Mouse (Mus musculus) regulatory T cell (primary cell): ENCODE measurements around the gene Vti1b.
"Not testable (repeated sequence)": the region's sequence is repeated elsewhere in the genome, so short reads cannot be mapped to it uniquely, and the experiment has no call there.

ENCODE experiments used
- in situ Hi-C: fragments of 300-600 bp; cut with MboI, MseI; formaldehyde crosslinking; loops from one replicate; pipeline ENCODE4 v1.15.1; 2025; ENCODE audit warnings: high pct_unique_total_duplicates

The Vti1b gene

DNA sequence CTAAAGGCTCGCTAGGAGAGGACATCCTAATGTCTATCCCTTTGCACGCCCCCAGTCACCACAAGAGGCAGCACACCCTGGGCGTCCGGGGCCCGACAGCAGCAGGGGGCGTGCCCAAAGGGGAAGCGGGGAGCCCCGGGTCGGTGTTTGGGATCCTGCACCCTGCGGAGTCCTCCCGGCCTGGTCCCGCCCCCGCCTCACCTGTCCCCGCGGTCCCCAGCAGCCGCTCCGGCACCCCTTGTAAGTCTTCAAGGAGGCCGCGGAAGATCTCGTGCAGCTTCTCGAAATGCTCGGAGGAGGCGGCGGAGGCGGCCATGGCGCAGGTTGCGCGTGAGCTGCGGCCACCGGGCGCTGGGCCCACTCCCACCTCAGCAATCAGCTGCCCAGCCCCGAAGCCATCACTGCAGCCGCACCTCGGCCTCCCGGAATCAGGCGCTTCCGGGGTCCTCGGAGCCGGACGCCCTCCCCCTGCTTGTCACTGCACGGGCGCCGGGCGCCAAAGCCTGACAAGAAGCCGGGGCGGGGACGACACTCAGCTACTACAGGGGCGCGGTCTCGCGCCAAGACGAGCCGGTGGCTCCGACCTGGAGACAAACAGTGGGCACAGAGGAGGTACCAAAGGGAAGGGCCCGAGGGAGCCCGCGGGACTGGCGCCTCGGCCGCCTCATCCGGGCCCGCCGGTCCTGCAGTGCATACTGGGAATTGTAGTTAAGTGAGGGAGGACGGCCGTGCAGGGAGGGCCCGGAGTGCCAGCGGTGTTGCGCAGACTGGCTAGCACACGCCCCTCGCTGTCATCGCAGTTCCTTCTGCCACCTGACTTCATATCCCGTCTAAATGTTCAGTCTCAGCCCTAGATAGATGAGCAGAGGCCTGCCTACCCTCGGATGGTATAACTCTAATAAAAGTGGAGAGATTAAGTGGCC lies at the start of gene Vti1b:
Gene Vti1b, minus strand, starts transcription at position 649 of the 923 bp plus-strand sequence.
- in situ Hi-C loops = no loop called here

DNA sequence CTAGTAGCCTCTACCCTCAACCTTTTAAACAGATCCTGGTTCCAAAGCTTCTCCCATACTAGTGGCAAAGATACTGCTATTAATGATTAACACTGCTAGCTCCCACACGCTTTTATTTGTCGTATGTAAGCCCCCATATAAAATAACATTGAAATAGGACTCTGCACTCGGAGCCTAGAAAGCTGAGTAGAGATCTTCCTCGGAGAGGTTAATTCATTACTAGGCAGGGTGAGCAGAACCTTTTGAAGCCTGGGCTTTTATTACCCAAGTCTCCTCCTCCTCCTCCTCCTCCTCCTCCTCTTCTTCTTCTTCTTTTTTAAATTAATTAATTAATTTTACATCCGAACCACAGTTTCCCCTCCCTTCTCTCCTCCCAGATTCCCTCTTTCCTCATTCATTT lies 45.0 kb upstream of the Vti1b start:
- in situ Hi-C loops = no loop called here

DNA sequence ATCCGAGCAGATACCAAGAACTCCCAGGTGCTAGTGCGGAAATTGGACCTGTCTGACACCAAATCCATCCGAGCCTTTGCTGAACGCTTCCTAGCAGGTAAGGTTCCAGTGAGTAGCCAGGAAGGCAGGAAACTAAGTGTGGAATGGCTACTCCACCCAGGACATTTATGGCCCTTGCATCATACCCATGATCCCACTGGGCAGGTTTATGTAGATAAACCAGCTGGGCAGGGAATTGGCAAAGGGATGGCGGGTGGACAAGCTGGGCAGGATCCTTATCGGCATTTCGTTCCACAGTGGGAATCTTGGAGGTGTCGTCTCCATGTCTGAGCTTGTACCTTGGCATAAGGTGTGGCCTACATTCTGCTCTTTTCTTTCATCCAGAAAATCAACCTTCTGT lies 39.0 kb upstream of the Vti1b start:
- in situ Hi-C loops = no loop called here

DNA sequence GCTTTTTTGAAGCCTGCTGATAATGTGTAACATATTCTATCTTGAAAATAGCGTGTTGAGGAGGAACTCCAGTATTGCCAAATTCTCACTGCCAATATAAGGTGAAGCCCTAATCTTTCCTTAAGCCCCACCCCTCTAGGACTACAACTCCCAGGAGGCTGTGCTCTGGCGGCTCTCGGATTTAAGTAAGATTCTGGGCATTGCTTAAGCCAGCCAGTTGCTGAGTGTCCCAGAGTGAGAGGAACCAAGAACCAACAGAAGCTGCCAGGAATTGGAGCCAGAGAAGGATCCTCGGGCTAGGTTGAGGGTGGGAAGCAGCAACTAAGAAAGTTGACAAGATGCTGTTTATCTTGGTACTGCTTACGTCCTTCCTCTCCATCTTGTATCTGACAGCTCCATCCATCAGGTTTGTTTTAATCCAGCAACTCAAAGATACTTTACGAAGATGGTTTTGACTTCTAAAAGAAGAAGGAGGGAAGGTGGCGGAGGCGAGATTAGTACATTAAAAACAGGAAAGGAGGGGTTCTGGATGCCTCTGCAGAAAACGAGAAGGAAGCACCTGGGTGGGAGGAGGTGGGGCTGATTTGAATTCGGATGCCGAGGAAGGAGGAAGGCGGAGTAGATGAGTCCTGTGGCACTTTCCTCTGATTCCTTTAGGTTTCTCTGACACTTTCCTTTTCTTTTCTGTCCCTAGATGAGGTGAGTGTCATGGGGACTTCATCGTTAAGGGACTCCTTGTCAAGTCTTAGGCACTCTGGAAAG lies 36.4 kb upstream of the Vti1b start, which contains the start of gene Rdh12:
Gene Rdh12, plus strand, starts transcription at position 212 of the 762 bp plus-strand sequence.
- in situ Hi-C loops = loop anchor here (10.0 kb wide), 1 partner anchor 1494 kb away; no protein-coding TSS in a partner anchor

DNA sequence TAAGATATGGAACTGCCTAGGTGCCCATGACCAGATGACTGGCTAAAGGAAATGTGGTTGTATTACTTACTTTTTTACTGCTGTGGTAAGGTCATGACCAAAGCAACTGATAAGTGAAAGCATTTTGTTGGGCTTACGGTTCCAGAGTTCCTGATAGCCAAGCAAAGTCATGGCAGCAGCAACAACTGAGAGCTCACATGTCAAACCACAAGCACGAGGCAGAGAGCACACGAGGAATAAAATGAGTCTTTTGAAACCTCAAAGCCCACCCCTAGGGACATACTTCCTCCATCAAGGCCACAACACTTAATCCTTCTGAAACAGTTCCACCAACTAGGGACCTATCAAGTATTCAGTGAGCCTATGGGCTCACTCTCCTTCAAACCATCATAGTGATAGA lies 29.4 kb upstream of the Vti1b start:
- in situ Hi-C loops = loop anchor here (10.0 kb wide), 1 partner anchor 1487 kb away; no protein-coding TSS in a partner anchor

DNA sequence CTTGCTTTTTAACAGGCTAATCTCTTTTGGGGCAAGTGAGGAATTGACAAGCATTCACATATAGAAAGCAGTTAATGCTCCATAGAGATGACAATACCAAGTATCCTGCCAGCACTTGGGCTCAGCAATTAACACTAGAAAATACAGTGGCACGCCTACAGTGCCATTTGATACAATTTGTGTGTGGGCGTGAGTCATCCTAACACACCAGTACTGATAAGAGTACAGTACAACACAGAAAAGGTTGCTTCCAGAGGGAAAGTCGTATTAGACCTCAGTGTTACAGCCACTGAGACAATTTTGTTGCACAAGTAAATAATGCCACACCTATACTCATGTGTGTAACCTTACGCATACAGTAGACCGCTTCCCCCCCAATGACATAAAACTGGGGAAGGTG lies 24.6 kb upstream of the Vti1b start:
- in situ Hi-C loops = no loop called here

DNA sequence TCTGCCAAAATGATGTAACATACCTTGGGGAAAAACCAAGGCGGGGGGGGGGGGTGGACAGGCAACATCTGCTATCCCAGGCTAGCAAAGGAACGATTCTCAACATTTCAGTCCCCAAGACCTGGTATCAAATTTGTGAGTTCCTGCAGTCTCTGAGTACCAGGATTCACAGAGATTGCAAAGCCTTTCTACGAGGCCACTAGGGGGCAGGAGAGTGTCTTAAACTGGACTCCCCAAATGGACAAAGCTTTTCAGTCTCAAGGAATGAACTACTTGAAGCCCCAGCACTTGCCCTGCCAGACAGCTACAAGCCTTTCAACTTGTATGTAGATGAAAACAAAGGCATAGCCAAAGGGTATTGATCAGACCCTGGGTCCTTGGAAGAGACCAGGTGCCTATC lies 21.0 kb upstream of the Vti1b start:
- in situ Hi-C loops = loop anchor here (5.0 kb wide), 2 partner anchors 49 to 104 kb away; partner anchors contain the start of genes Rad51b and Zfyve26

DNA sequence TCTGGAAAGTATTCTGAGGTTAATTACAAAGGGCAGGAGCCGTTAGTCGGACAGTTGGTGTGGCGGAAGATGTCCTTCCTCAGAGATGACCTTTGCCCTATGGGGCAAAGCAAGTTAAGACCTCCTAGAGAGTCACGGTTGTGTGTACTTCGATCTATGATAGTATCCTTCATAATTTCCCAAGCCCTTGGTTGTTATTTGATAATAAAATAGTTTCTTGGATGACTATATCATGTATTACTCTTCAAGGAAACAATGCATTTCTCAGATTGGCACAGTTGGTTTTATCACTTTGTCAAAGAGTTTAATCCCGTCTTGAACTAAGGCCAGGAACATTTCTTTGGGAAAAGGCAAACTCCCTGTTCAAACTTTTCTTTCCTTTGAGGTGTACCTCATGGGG lies 19.7 kb upstream of the Vti1b start, which contains the start of gene Rdh11:
Gene Rdh11, minus strand, starts transcription at position 101 of the 400 bp plus-strand sequence.
- in situ Hi-C loops = loop anchor here (5.0 kb wide), 2 partner anchors 50 to 105 kb away; partner anchors contain the start of genes Rad51b and Zfyve26

DNA sequence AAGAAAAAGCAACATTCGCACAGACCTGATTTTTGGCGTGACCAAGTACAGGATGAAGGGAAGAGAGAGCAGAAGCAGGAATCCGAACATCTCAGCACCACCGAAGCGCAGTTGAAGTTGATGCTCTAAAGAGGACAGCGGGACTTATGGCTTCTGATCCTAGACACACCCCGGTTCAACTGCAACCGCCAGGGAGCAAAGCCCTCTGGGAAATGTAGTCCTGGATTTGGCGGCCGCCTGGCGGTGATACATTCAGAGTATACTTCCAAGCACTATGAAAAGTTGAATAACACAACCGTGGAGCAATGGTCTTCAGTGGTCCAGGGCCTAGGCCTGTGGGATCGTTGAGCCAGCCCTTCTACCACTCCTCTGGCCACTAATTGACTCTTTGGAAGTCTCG lies 19.2 kb upstream of the Vti1b start:
- in situ Hi-C loops = loop anchor here (5.0 kb wide), 2 partner anchors 51 to 106 kb away; partner anchors contain the start of genes Rad51b and Zfyve26

DNA sequence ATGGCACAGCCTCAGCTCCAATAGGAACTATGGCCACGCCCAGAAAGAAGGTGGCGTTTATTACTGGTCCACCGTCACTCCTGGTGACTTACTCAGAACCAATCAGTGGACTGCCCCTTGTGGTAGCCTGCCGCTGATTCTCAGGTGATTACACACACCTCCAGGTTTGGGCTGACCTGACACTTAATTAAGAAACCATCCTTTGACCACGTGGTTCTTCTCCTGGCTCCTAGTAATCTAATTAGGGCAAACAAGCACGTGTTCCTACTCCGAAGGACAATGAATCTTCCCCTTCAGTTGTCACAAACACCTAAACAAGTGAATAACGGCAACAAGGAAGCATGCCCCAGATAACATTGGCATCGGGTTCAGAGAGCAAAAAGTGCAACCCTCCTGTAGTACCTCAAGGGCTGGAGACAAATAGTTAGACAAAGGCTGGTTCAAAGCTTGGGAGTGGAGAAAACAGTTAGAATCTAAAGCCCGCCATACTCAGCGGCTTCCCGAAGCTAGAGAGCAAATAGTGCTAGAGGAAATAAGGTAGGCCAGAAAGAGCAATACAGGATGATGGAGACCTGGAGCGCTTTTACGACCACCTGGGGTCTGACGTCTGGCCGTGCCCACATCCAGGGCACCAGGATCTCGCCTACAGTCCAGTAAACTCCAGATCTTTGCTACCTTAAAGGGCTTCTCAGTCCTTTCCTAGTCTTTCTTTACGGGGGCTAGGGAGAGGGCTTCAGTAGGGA lies 18.6 kb upstream of the Vti1b start:
- in situ Hi-C loops = loop anchor here (5.0 kb wide), 2 partner anchors 51 to 106 kb away; partner anchors contain the start of genes Rad51b and Zfyve26

DNA sequence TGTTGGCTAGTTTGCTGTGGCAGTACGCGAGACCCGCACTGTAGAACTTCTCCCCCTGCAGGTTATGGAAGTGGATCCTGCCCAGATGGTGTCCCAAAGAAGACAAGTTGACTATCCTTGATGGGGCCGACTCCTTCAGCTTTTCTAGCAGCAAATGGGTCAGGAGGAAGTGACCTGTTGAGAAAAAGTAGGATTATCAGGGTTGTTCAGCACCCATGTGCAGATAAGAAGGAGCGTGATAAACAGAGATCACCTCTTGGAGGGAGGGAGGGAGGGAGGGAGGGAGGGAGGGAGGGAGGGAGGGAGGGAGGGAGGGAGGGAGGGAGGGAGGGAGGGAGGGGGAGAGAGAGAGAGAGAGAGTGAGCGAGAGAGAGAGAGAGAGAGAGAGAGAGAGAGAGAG lies 12.7 kb upstream of the Vti1b start:
- in situ Hi-C loops = not testable (repeated sequence)

DNA sequence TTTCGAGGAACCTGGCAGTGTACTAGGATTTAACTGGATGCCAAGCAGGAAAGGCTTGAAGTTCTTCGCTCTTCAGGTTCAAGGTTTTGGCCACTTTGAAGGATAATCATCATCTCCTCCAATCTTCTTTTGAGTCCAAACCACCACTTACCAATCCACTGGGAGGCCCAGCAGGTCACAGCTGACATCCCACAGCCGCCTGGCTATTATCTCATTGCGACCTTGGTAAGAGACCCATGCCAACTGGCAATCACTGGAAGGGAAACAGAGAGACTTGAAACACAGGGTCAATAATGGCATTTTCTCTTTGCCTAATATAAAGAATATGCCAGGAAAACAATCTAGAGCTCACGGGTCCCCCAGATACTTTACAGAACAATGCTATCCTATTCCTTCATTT lies 3.5 kb upstream of the Vti1b start:
- in situ Hi-C loops = no loop called here

DNA sequence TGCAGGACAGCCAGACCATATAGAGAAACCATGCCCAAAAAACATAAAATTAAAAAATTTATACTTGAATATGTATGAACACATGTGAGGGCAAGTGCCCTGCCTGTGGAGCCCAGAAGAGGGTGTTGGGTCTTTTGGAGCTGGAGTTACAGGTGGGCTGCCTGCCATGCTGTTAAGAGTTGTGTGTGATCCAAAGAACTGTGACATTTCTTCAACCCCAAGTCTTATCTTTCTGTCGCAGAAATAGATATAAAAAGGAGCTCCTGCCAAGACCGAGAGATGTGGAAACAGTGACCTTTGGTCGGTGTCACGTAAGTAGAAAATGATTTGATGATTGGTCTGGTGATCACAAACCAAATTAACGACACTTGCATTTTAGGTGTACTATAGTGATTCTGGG lies 1.3 kb upstream of the Vti1b start:
- in situ Hi-C loops = no loop called here

DNA sequence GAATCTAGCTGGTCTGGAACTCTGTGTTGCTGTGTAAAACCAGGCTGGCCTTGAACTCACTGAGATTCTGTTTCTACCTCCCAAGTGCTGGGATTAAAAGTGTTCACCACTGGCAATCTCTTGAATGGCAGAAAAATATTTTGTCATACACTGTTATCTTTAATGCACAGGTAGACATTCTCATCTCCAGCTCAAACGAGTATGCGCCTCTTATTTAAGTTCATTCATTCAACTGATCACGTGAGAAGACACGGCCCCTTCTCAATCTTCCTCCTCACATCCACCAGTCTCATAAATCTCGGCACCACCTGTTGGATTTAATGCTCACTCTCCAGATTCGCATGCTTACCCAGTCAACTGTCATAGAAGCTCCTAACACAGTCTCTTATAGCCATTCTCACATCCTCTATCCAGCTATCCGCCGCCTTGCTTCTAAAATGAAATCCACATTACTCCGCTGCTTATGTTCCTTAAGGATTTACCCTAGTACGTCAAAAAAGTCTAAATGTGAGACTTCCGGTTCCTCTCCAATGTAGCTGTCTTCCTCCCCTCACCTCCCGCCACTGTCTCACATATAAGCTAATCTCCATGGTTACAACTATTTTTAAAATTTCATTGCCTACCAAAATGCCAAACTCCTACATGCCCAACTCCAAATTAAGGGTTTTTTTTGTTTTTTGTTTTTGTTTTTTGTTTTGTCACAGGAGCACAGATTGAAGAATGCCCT lies 1.0 kb downstream of the Vti1b start:
- in situ Hi-C loops = no loop called here

DNA sequence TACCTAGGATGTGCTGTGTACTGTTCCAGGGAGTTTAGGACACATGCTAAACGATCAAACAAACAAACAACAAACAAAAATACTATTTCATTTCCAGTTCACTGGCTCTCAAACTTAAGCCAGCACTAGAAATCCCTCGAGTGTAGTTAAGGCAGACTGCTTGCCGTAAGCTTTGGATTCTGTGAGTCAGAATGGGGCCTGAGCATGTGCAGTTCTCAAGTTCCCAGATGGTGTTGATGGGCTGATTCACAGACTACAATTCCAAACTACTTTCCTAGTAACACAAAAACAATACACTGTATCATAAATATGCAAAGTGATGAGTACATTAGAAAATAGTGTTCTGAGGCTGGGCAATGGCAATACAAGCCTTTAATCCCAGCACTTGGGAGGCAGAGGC lies 2.0 kb downstream of the Vti1b start:
- in situ Hi-C loops = no loop called here

DNA sequence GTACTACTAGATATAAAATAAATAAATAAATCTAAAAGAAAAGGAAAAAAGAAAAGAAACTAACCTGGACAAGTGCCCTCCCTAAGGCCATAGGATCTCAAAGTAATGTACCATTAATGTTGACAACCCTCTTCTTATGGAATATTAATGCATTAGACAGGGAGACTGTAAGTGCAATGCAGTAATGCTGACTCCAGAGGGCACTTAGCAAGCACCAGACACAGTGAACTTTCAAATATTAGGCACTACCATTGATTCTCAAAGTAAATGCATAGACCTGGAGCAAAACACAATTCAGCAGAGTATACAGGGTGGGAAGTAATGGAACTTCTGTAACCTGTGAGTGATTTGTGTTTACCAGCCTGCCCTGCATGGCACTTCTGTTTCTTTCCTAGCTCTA lies 3.3 kb downstream of the Vti1b start:
- in situ Hi-C loops = no loop called here

DNA sequence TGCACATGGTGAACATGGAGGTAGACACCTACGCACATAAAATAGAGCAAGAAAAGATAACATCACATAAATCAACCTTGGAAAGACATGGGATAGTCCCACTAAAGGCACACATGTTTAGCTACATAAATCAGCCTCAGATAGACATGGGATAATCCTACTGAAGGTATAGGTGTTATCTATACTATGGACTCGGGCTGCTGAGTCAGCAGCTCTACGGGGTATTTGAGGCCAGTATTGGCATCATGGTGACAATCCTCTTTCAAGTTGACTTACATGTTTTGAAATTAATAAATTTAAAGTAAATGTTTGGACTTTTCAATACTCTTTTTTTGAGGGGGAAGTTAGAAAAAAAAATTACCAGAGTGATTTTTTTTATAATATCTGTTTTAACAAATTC lies 9.6 kb downstream of the Vti1b start:
- in situ Hi-C loops = no loop called here

DNA sequence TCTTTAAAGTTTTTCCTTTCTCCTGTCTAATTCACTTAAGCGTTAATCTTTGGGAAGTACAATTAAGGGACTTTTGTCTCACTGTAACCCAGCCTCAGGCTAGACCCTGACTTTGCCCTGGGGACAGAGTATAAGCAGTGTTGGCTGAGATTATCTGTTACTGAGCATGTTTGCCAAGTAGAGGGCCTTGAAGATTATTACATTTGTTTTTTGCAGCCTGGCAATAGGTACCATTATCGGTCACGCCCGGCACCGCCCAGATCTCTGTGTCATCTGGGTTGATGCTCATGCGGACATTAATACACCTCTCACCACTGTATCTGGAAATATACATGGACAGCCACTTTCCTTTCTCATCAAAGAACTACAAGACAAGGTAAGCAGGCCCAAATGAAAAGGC lies 22.8 kb downstream of the Vti1b start:
- in situ Hi-C loops = no loop called here

DNA sequence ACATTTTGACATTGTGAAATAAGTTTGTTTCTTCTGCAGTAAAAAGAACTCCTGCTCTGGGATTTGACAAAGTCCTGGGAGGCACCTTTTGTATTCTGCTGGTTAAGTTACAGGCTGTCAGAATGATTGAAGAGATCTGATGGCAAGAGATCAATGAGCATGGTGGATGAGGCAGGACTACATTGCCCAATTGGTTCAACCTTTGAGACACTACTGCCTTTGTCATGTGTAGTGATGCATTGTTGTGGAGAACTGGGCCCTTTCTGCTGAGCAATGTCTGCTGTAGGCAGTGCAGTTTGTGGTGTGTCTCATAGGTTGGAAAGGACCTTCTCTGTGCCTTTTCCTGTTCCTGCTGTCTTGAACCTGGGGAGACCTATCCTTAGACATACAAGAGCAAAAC lies 31.1 kb downstream of the Vti1b start:
- in situ Hi-C loops = no loop called here

DNA sequence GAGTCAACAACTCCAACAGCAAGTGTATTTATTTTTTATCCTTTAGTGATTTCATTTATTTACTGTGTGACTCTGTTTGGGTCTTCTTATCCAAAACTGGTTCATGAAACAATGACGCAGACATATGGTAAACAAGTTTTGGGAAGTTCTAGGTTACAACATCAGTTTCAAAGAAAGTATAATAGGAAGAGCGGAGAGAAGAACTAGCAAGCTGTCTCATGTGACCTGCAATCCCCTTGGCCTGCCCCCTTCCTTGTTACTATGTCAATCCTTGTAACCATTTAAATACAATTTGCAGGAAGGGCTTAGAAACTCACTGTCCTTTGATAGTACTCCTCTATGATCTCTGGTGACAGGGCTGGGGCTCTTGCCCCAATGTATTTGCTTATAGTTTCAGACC lies 31.7 kb downstream of the Vti1b start:
- in situ Hi-C loops = no loop called here

DNA sequence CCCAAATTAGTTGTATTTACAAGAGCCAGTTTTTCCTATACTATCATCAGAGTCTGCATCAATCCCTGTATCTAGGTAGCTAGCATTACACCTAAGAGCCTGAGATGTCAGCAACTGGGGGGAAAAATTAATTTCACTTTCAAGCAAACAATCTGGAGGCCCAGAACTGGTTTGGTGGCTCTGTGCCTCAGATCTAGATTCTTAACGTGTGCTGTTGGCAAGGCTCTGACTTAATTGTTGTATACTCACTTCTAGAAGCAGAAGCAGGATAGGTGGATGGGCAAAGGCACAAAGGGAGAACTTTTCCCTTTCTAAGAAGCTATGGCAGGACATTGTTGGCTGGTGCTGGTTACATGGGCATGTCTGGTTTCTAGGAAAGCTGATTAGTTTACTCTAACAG lies 33.0 kb downstream of the Vti1b start:
- in situ Hi-C loops = no loop called here
